Mouse (Mus musculus) limb, embryonic 14.5 days (tissue): Measurements from ENCODE around the gene Taz. TPM values are rescaled to one million over a fixed set of nuclear protein-coding genes. Genes with fewer than 3 reads are reported as not detected.
A peak's percentile ranks its signal among the peaks of the same experiment; 100 is the strongest.

Experiments used
- ATAC-seq: fragments of 200-750 bp; cut with Nextera tagmentation; 2 replicates; pipeline ENCODE4 v1.8.0; 2017; ENCODE audit warnings: low read depth, moderate number of reproducible peaks, moderate TSS enrichment; ENCODE audit not compliant: low FRiP score
- DNase-seq: peaks from one replicate; pipeline ENCODE4 v3.0.0-alpha.2; 2015; ENCODE audit warnings: low spot score
- H3K27ac ChIP-seq: fragments of 300-500 bp; sonication (generic); replicated peaks from 2 replicates; pipeline ENCODE4 v1.5.1; 2014; ENCODE audit warnings: low read depth, mild to moderate bottlenecking, low read length, moderate library complexity, mixed read lengths
- H3K27me3 ChIP-seq: fragments of 300-500 bp; sonication (generic); 2 replicates; pipeline ENCODE4 v1.6.1; 2014; ENCODE audit warnings: low read length, mixed read lengths; ENCODE audit not compliant: control insufficient read depth, insufficient read depth
- H3K36me3 ChIP-seq: fragments of 300-500 bp; sonication (generic); 2 replicates; pipeline ENCODE4 v1.6.1; 2014; ENCODE audit warnings: mild to moderate bottlenecking, low read length, moderate library complexity, mixed read lengths; ENCODE audit not compliant: control insufficient read depth, insufficient read depth
- H3K4me1 ChIP-seq: fragments of 300-500 bp; sonication (generic); 2 replicates; pipeline ENCODE4 v1.6.1; 2014; ENCODE audit warnings: antibody characterized with exemption, low read length, mixed read lengths; ENCODE audit not compliant: control insufficient read depth, insufficient read depth
- H3K4me2 ChIP-seq: fragments of 300-500 bp; sonication (generic); replicated peaks from 2 replicates; pipeline ENCODE4 v1.6.1; 2014; ENCODE audit warnings: low read depth, mild to moderate bottlenecking, low read length, moderate library complexity; ENCODE audit not compliant: severe bottlenecking
- H3K4me3 ChIP-seq: fragments of 300-500 bp; sonication (generic); replicated peaks from 2 replicates; pipeline ENCODE4 v1.5.1; 2014; ENCODE audit warnings: low read length
- H3K9ac ChIP-seq: fragments of 300-500 bp; sonication (generic); 2 replicates; pipeline ENCODE4 v1.6.1; 2014; ENCODE audit warnings: mild to moderate bottlenecking, low read depth, low read length, moderate library complexity; ENCODE audit not compliant: severe bottlenecking
- H3K9me3 ChIP-seq: fragments of 300-500 bp; sonication (generic); 2 replicates; pipeline ENCODE4 v1.6.1; 2016; ENCODE audit warnings: low read length; ENCODE audit not compliant: control insufficient read depth
- POLR2A ChIP-seq: fragments of 200-500 bp; IDR thresholded peaks from 2 replicates; pipeline ENCODE4 v1.8.0; 2012; ENCODE audit warnings: inconsistent platforms, mild to moderate bottlenecking, moderate library complexity, borderline replicate concordance; ENCODE audit not compliant: insufficient read depth, insufficient read length; ENCODE audit errors: extremely low read depth
- WGBS: fragments of 180-500 bp; shearing (Covaris S2); extraction: QIAGEN DNeasy Blood & Tissue Kit; methylation state at CpG from one replicate; pipeline ENCODE4 v1.1.7; 2014; 5-methylcytosine and 5-hydroxymethylcytosine counted together
- polyA plus RNA-seq, 2 experiments: library from polyadenylated mRNA; depleted of rRNA in 1 of 2; stranded (reverse) in 1 of 2; unstranded in 1 of 2; fragments of >200 nt; fragmentation: Nextera tagmentation in 1 of 2; extraction: Ambion mirVana in 1 of 2; gene quantifications; 2 replicates each; pipeline versions ENCODE4 v1.2.1 to v1.2.3; 2012 to 2014

Gene Taz
- polyA plus RNA-seq, 2 experiments = 64.0 to 99.7 TPM

DNA sequence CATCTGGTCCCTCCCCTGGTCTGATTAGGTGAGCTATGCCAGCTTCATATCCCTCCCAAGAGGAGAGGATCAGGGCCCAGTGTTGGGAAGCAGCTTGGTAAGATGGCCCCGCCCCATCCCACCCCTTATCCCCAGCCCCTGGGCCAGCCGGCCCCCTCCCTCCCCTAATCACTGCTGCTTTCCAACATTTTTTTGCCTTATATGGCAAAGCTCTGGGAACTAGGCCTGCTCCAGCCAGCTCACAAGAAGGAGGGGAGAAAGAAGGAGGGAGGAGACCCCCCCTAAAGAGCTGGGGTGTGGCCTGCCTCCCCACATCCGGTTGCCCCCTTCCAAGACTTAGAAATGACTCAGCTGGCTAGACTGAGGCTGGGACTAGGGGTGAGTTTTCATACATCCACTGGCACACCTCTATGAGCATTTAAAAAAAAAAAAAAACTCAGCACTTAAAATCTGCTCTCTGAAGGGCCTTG is 37.1 kb upstream of the Taz start:
- ATAC-seq (peak; percentile 62), DNase-seq (peak; percentile 85)
- no peaks in the 10 kb centered on the region for H3K4me1 ChIP-seq
- H3K27me3 ChIP-seq = no peaks in the 10 kb centered on the region
- peak overlapping the region; percentile 60 for H3K4me2 ChIP-seq
- WGBS = 31% methylated on average over 3 of the region's 3 CpGs
- peak overlapping the region; percentile 92; the same call in 1 of the 2 replicates for H3K27ac ChIP-seq
- peaks cover 40% of the 10 kb centered on the region for H3K36me3 ChIP-seq
- H3K4me3 ChIP-seq = peak overlapping the region; percentile 55
- TF ChIP-seq POLR2A = no peak
- peak overlapping the region; percentile 82 for H3K9ac ChIP-seq
- no peaks in the 10 kb centered on the region for H3K9me3 ChIP-seq

DNA sequence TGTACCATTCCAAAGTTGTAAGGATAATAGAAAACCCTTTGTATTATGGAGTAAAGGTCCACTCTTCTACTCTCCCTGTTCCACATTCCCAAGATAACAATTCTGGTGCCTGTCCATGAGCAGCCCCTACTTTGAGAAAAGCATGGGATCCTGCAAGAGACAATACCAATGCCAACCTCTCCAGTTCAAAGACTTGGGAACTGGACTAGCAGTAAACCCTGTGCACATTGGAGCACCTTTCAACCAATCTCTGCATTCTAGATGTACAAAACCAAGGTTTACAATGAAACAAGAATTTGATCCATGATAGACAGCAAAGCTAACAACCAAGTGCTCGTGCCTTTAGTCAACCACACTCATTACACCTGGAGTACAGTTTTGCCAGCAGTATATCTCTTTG is 36.6 kb upstream of the Taz start:
- H3K4me2 ChIP-seq = peak overlapping the region; percentile 60
- H3K27me3 ChIP-seq = no peaks in the 10 kb centered on the region
- no peak for TF ChIP-seq POLR2A
- no peaks in the 10 kb centered on the region for H3K4me1 ChIP-seq
- ATAC-seq = no peak
- H3K36me3 ChIP-seq = peaks cover 35% of the 10 kb centered on the region
- DNase-seq = no peak
- peak overlapping the region; percentile 82 for H3K9ac ChIP-seq
- peak overlapping the region; percentile 55 for H3K4me3 ChIP-seq
- H3K9me3 ChIP-seq = no peaks in the 10 kb centered on the region
- whole genome bisulfite sequencing = 13% methylated on average over 1 of the region's 1 CpGs
- H3K27ac ChIP-seq = peak overlapping the region; percentile 92

DNA sequence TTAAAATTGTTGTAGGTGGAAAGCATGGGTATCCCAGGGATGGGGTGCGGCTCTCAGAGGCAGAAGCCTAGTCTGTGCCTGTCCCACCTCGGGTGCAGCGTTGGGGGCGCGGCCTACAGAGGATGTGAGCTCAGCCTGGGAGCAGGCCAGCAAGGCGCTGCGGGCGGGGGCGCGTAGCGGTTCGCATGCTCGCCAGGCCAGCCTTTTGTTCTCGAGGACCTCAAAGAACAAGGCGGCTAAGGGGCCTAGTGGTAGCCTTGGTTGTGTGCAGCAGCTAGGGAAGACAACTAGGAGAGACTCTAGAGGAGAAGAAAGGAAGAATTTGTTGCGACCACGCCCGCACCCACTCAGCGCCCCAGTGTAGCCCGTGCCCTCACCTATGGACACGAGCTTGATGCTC is 36.0 kb upstream of the Taz start:
- Histone ChIP-seq H3K9me3 (no peaks in the 10 kb centered on the region), H3K27ac (peak overlapping the region; percentile 92), H3K36me3 (peaks cover 29% of the 10 kb centered on the region), H3K4me2 (peak overlapping the region; percentile 60), H3K9ac (peak overlapping the region; percentile 82), H3K27me3 (no peaks in the 10 kb centered on the region), H3K4me3 (peak overlapping the region; percentile 55), H3K4me1 (no peaks in the 10 kb centered on the region)
- 29% methylated on average over 14 of the region's 21 CpGs for WGBS
- no peak for TF ChIP-seq POLR2A
- ATAC-seq = peak; percentile 47
- peak; percentile 77 for DNase-seq

DNA sequence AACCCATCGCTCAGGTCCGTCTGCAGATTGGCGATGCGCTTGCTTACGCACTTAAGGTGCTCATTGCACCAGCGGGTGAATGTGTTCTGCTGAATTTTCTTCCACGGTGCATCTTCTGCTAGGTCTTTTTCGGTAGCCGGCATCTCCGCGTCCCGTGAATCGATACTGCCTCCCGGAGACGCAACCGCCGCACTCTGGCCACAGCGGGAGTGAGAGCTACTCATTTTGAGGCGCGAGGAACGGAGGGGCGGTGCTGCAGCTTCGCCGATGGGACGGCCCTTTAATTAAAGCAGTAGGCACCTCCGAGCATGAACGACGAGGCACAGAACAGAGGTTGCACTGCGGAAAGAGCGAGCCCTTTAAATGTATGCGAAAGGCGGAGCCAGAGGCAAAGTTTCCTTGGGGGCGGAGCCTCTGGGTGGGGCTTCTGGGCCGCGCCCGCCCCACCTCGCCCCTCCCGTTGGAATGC is 35.5 kb upstream of the Taz start:
- H3K27me3 ChIP-seq = no peaks in the 10 kb centered on the region
- no peaks in the 10 kb centered on the region for H3K4me1 ChIP-seq
- H3K9ac ChIP-seq = peak overlapping the region; percentile 82
- H3K4me3 ChIP-seq = peak overlapping the region; percentile 55
- peak; percentile 99; the same call in 1 of the 2 replicates for TF ChIP-seq POLR2A
- ATAC-seq (peak; percentile 89), DNase-seq (peak; percentile 95)
- H3K27ac ChIP-seq = peak overlapping the region; percentile 92
- H3K9me3 ChIP-seq = no peaks in the 10 kb centered on the region
- peak overlapping the region; percentile 60; the same call in 1 of the 2 replicates for H3K4me2 ChIP-seq
- 20% methylated on average over 29 of the region's 38 CpGs for WGBS
- peaks cover 24% of the 10 kb centered on the region for H3K36me3 ChIP-seq

DNA sequence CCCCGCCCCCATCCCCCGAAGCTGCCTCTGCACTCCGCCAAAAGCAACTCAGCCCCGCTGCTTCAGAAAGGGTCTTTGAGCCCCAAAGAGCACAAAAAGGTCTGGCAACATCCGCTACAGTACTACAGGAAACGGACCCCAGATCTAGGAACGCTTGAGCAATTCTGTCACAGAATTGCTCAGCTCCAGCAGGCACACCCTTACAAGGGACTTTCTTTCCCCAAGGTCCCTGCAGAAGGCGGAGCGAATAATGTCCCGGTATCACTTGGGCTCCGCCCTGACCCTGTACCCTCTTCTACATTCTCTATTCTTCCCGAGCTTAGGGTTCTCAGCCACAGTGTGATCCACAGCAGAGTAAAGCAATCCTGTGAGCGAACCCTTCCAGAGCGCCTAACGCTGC is 35.0 kb upstream of the Taz start:
- DNase-seq = no peak
- peak; percentile 16 for ATAC-seq
- 15% methylated on average over 15 of the region's 15 CpGs for WGBS

More for the DNA sequence above, 35.0 kb upstream of the Taz start:
- Histone ChIP-seq H3K9ac (peak overlapping the region; percentile 43; the same call in 1 of the 2 replicates), H3K27ac (peak overlapping the region; percentile 83), H3K27me3 (no peaks in the 10 kb centered on the region), H3K4me1 (no peaks in the 10 kb centered on the region), H3K4me2 (peak overlapping the region; percentile 52), H3K9me3 (no peaks in the 10 kb centered on the region), H3K36me3 (peaks cover 19% of the 10 kb centered on the region), H3K4me3 (peak overlapping the region; percentile 55)
- TF ChIP-seq POLR2A = no peak
